ENCODE assay signal across 22 mouse cellular contexts in the genomic region with DNA sequence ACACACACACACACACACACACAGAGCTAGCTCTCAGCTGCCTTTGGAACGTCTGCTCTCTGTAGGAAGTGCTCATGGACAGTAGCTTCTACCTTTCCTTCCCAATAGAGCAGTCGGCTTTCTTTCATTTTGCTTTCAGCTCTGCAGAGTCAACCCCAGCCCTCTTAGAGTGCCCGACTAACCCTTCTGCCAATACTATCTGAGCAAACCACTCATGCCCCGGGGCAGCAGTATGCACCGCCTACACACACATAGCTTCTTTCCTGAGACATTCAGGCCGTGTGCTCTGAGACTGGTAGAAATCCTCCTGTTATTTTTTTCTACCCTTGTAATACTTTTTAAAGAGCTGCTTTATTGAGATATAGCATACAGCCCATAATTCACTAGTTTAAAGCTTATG. TPM values are rescaled to one million over a fixed set of nuclear protein-coding genes. Genes with fewer than 3 reads are reported as not detected.
DNase-seq lines count a peak whose midpoint lies in the region; ATAC-seq and TF ChIP-seq lines count a peak whose summit lies in the region.
"Had no signal": no experiment of that assay in that cellular context is flagged by ENCODE, and none has a peak within 500 bp of the region (broad histone marks: within the 10 kb centered on the region; RNA-seq: fewer than 3 reads in every experiment).

No protein-coding gene starts in this region.

- H3K27ac ChIP-seq in liver, embryonic 13.5 days, result peak overlapping the region; percentile 24
- peak overlapping the region; percentile 58 for H3K27ac ChIP-seq in MEL (ENCODE audit: control insufficient read depth, low read depth, low read length)
- H3K27ac ChIP-seq in liver, embryonic 15.5 days (replicated peaks), result peak overlapping the region; percentile 51; the same call in 1 of the 2 replicates
- H3K27ac ChIP-seq: embryonic facial prominence, embryonic 10.5 days; forebrain, embryonic 15.5 days; heart, embryonic 13.5 days; hindbrain, embryonic 13.5 days; hindbrain, postnatal 0 days had no signal

- no peak for TF ChIP-seq POLR2A in MEL (IDR thresholded peaks at IDR 0.05; ENCODE audit: control insufficient read depth in 1 of 2, insufficient read depth in 1 of 2, low read depth in 1 of 2, low read length in 2 of 2, poor library complexity in 1 of 2)

- WGBS in liver, embryonic 13.5 days (ENCODE audit: insufficient replicate concordance), result 31% methylated on average over 6 of the region's 6 CpGs
- 27% methylated on average over 6 of the region's 6 CpGs for WGBS in liver, embryonic 15.5 days (ENCODE audit: insufficient replicate concordance)

- TF ChIP-seq CTCF in MEL (IDR thresholded peaks at IDR 0.05 in 2 of 3, conservative IDR thresholded peaks at IDR 0.05 in 1 of 3; ENCODE audit: control insufficient read depth in 1 of 3, insufficient read depth in 1 of 3, low read depth in 2 of 3, low read length in 3 of 3, poor library complexity in 1 of 3, severe bottlenecking in 1 of 3), result no peak

- no peaks in the 10 kb centered on the region for H3K36me3 ChIP-seq in liver, embryonic 13.5 days
- H3K36me3 ChIP-seq in MEL (ENCODE audit: control insufficient read depth in 1 of 2, insufficient read depth in 2 of 2, low read length in 2 of 2), result peaks cover 0 to 14% of the 10 kb centered on the region in 2 experiments; a peak in 2 of 4 replicates
- H3K36me3 ChIP-seq in liver, embryonic 15.5 days (replicated peaks), result no peaks in the 10 kb centered on the region
- H3K36me3 ChIP-seq: embryonic facial prominence, embryonic 10.5 days; forebrain, embryonic 15.5 days; heart, embryonic 13.5 days; hindbrain, embryonic 13.5 days had no signal

- H3K4me3 ChIP-seq in liver, embryonic 13.5 days (replicated peaks), result no peak overlapping the region
- peak overlapping the region; percentile 12 to 48 for H3K4me3 ChIP-seq in MEL (ENCODE audit: control insufficient read depth in 1 of 2, insufficient read depth in 1 of 2, low read depth in 2 of 2, low read length in 2 of 2)
- H3K4me3 ChIP-seq in liver, embryonic 15.5 days (replicated peaks), result no peak overlapping the region
- H3K4me3 ChIP-seq: embryonic facial prominence, embryonic 10.5 days; erythroblast, embryonic 14.5 days; forebrain, embryonic 15.5 days; heart, embryonic 13.5 days; hindbrain, embryonic 13.5 days had no signal

- no peak for ATAC-seq in liver, embryonic 13.5 days (ENCODE audit: low read depth)
- ATAC-seq in liver, embryonic 15.5 days (ENCODE audit: insufficient read depth), result no peak
- ATAC-seq: activated CD4-positive, CD25-positive, alpha-beta regulatory T cell, adult 4 months; forebrain, embryonic 15.5 days; hindbrain, postnatal 0 days; Patski had no signal

- no peaks in the 10 kb centered on the region for H3K27me3 ChIP-seq in liver, embryonic 13.5 days
- no peaks in the 10 kb centered on the region for H3K27me3 ChIP-seq in MEL (ENCODE audit: control insufficient read depth in 1 of 2, insufficient read depth in 2 of 2, low read length in 2 of 2)
- H3K27me3 ChIP-seq in liver, embryonic 15.5 days, result peaks cover 8% of the 10 kb centered on the region; the same call in 1 of the 2 replicates
- H3K27me3 ChIP-seq: forebrain, embryonic 15.5 days had no signal

- H3K4me1 ChIP-seq in liver, embryonic 13.5 days (replicated peaks), result peaks cover 45% of the 10 kb centered on the region
- H3K4me1 ChIP-seq in MEL (ENCODE audit: control insufficient read depth in 1 of 2, insufficient read depth in 2 of 2, low read length in 2 of 2), result peaks cover 6 to 28% of the 10 kb centered on the region in 2 experiments; a peak in 3 of 4 replicates
- H3K4me1 ChIP-seq in liver, embryonic 15.5 days (replicated peaks), result peaks cover 41% of the 10 kb centered on the region

- no peak for TF ChIP-seq RAD21 in MEL (IDR thresholded peaks at IDR 0.05; ENCODE audit: low read depth, low read length)

- peak overlapping the region; percentile 45 for H3K9ac ChIP-seq in liver, embryonic 13.5 days
- H3K9ac ChIP-seq in MEL (ENCODE audit: control insufficient read depth, low read depth, low read length, poor library complexity, severe bottlenecking), result peak overlapping the region; percentile 43
- H3K9ac ChIP-seq in liver, embryonic 15.5 days, result no peak overlapping the region
- H3K9ac ChIP-seq: forebrain, embryonic 15.5 days; heart, embryonic 13.5 days; hindbrain, embryonic 13.5 days had no signal

- H3K79me2 ChIP-seq in MEL (ENCODE audit: control insufficient read depth, insufficient read depth, low read length, poor library complexity), result peaks cover 8% of the 10 kb centered on the region

- no peaks in the 10 kb centered on the region for H3K9me3 ChIP-seq in liver, embryonic 13.5 days (replicated peaks)
- H3K9me3 ChIP-seq in MEL (replicated peaks; ENCODE audit: insufficient read depth, low read length), result no peaks in the 10 kb centered on the region
- no peaks in the 10 kb centered on the region for H3K9me3 ChIP-seq in liver, embryonic 15.5 days (replicated peaks)
- H3K9me3 ChIP-seq: embryonic facial prominence, embryonic 10.5 days; forebrain, embryonic 15.5 days; heart, embryonic 13.5 days; hindbrain, embryonic 13.5 days had no signal

- 0 out of 2 replicates have a peak overlapping the region, but pooled peaks have one; percentile 17 for H3K4me2 ChIP-seq in liver, embryonic 13.5 days
- H3K4me2 ChIP-seq in liver, embryonic 15.5 days, result peak overlapping the region; percentile 32
- H3K4me2 ChIP-seq: forebrain, embryonic 15.5 days; heart, embryonic 13.5 days; hindbrain, embryonic 13.5 days had no signal

- 0 out of 4 replicates have a peak, but pooled peaks of 1 of the 2 experiments have one; percentile 19 for TF ChIP-seq EP300 in MEL (IDR thresholded peaks at IDR 0.05; ENCODE audit: low read depth in 1 of 2, low read length in 2 of 2)

- no peak for DNase-seq in liver, embryonic 13.5 days
- no peak for DNase-seq in liver
- DNase-seq in 3T3-L1 (ENCODE audit: low read depth, low spot score), result peak; percentile 46
- DNase-seq in MEL (ENCODE audit: low read depth, low spot score), result peak; percentile 53
- no peak for DNase-seq in gastrocnemius, adult 18-20 months (ENCODE audit: low spot score)
- DNase-seq in spleen, adult 18-20 months, result no peak
- DNase-seq in adrenal gland, adult 18-20 months (ENCODE audit: low spot score in 2 of 2), result no peak
- DNase-seq: adrenal gland, adult 2 months; adrenal gland, postnatal 25 days; cerebellum, adult 2 months; cerebellum, postnatal 10 days; gastrocnemius, postnatal 14 days; heart, postnatal 4 days had no signal

TF ChIP-seq in MEL, 35 proteins besides CTCF, POLR2A, EP300 and RAD21:
- TF ChIP-seq ZC3H11A (IDR thresholded peaks at IDR 0.05; ENCODE audit: low read depth, low read length) (no peak), NRF1 (IDR thresholded peaks at IDR 0.05; ENCODE audit: insufficient read depth, low read depth, low read length, poor library complexity, severe bottlenecking) (no peak), TBP (IDR thresholded peaks at IDR 0.05; ENCODE audit: low read depth, low read length) (0 out of 2 replicates have a peak, but pooled peaks have one; percentile 16), MXI1 (IDR thresholded peaks at IDR 0.05; ENCODE audit: low read depth, low read length) (no peak)
TF ChIP-seq in MEL: peak in this region for 1.

RNA-seq across cellular contexts. Expression of a gene that starts 3.2 kb away (rescaled TPM):
- 10.0 and 12.0 TPM in 2 replicates for polyA plus RNA-seq in liver, embryonic 13.5 days (2015; fragmentation: Nextera tagmentation; extraction: Ambion mirVana)
- total RNA-seq in MEL (2012; rRNA removed), result 19.4 and 19.6 TPM in 2 replicates
- polyA plus RNA-seq in MEL (2012; ENCODE audit: insufficient read depth in 1 of 2, insufficient read length in 2 of 2, low read depth in 1 of 2, low replicate concordance in 2 of 2, missing spikeins in 1 of 2), result 10 to 100 TPM in 1 of 2 experiments, not detected in 1; 22.0 TPM
- polyA plus RNA-seq in liver, embryonic 15.5 days (2015; fragmentation: Nextera tagmentation; extraction: Ambion mirVana), result 9.2 and 9.3 TPM in 2 replicates
- total RNA-seq in gastrocnemius, adult 18-20 months (2021), result 10 to 100 TPM; 30.4 to 37.9 TPM
- 10 to 100 TPM; 49.1 to 57.9 TPM for total RNA-seq in adrenal gland, adult 18-20 months (2021)

RNA-seq across cellular contexts. Expression of a gene that starts 47.9 kb away (rescaled TPM):
- 3.4 and 4.6 TPM in 2 replicates for polyA plus RNA-seq in liver, embryonic 13.5 days (2015; fragmentation: Nextera tagmentation; extraction: Ambion mirVana)
- total RNA-seq in MEL (2012; rRNA removed), result 6.7 and 7.1 TPM in 2 replicates
- 1 to 10 TPM in 1 of 2 experiments, not detected in 1; 9.4 TPM for polyA plus RNA-seq in MEL (2012; ENCODE audit: insufficient read depth in 1 of 2, insufficient read length in 2 of 2, low read depth in 1 of 2, low replicate concordance in 2 of 2, missing spikeins in 1 of 2)
- polyA plus RNA-seq in liver, embryonic 15.5 days (2015; fragmentation: Nextera tagmentation; extraction: Ambion mirVana), result 4.4 and 4.6 TPM in 2 replicates
- 1 to 10 TPM; 4.6 to 5.2 TPM for total RNA-seq in gastrocnemius, adult 18-20 months (2021)
- 10 to 100 TPM; 11.5 to 17.4 TPM for total RNA-seq in adrenal gland, adult 18-20 months (2021)
- polyA plus RNA-seq: erythroblast, embryonic 14.5 days had no signal

Comparison
In these comparisons a context has a peak if more than half of its experiments do, and no peak if none do; other contexts are left out.
1. DNase-seq: peak in 3T3-L1 (single experiment) and MEL (single experiment); none in liver, embryonic 13.5 days (single experiment), liver (single experiment), gastrocnemius, adult 18-20 months (single experiment), spleen, adult 18-20 months (0 of 2) and adrenal gland, adult 18-20 months (0 of 2).
2. H3K4me3 ChIP-seq: peak in MEL (2 of 2); none in liver, embryonic 13.5 days (single experiment) and liver, embryonic 15.5 days (single experiment).
3. Peak in every context shown above with its lines, with median percentiles within 50 percentile points of each other: H3K27ac ChIP-seq.